Mouse (Mus musculus) intestine, postnatal 0 days (tissue): ENCODE measurements around the gene Ccdc183. TPM values are rescaled to one million over a fixed set of nuclear protein-coding genes. Genes with fewer than 3 reads are reported as not detected.
A peak's percentile ranks its signal among the peaks of the same experiment; 100 is the strongest.

Experiments used
- ATAC-seq: fragments of 200-750 bp; cut with Nextera tagmentation; 2 replicates; pipeline ENCODE4 v1.8.0; 2017; ENCODE audit warnings: mild to moderate bottlenecking, moderate TSS enrichment, moderate library complexity
- H3K27ac ChIP-seq: fragments of 300-500 bp; sonication (generic); 2 replicates; pipeline ENCODE4 v1.5.1; 2014; ENCODE audit warnings: mild to moderate bottlenecking, low read depth, low read length, moderate library complexity
- H3K27me3 ChIP-seq: fragments of 300-500 bp; sonication (generic); replicated peaks from 2 replicates; pipeline ENCODE4 v1.6.1; 2014; ENCODE audit warnings: low read length, mixed read lengths; ENCODE audit not compliant: control insufficient read depth, insufficient read depth
- H3K36me3 ChIP-seq: fragments of 300-500 bp; sonication (generic); 2 replicates; pipeline ENCODE4 v1.6.1; 2014; ENCODE audit warnings: mild to moderate bottlenecking, moderate library complexity; ENCODE audit not compliant: control insufficient read depth, insufficient read depth
- H3K4me1 ChIP-seq: fragments of 300-500 bp; sonication (generic); replicated peaks from 2 replicates; pipeline ENCODE4 v1.6.1; 2014; ENCODE audit warnings: antibody characterized with exemption, low read length, mixed read lengths; ENCODE audit not compliant: control insufficient read depth, insufficient read depth
- H3K4me2 ChIP-seq: fragments of 300-500 bp; sonication (generic); replicated peaks from 2 replicates; pipeline ENCODE4 v1.6.1; 2014; ENCODE audit warnings: low read depth, mild to moderate bottlenecking, moderate library complexity
- H3K4me3 ChIP-seq: fragments of 300-500 bp; sonication (generic); 2 replicates; pipeline ENCODE4 v1.5.1; 2014; ENCODE audit warnings: low read depth, low read length
- H3K9ac ChIP-seq: fragments of 300-500 bp; sonication (generic); 2 replicates; pipeline ENCODE4 v1.6.1; 2014; ENCODE audit warnings: mild to moderate bottlenecking, low read depth, low read length
- H3K9me3 ChIP-seq: fragments of 300-500 bp; sonication (generic); 2 replicates; pipeline ENCODE4 v1.6.1; 2016; ENCODE audit warnings: mixed run types; ENCODE audit not compliant: control insufficient read depth
- CTCF ChIP-seq: sonication (generic); IDR thresholded peaks from 2 replicates; pipeline ENCODE4 v1.5.1; 2016; ENCODE audit warnings: low read depth, mild to moderate bottlenecking, control low read depth, antibody characterized with exemption, moderate library complexity
- whole genome bisulfite sequencing: fragments of 180-500 bp; shearing (Covaris S2); extraction: QIAGEN DNeasy Blood & Tissue Kit; methylation state at CpG from one replicate; pipeline ENCODE4 v1.1.7; 2014; 5-methylcytosine and 5-hydroxymethylcytosine counted together
- polyA plus RNA-seq: library from polyadenylated mRNA; unstranded; fragments of >200 nt; fragmentation: Nextera tagmentation; extraction: Ambion mirVana; gene quantifications from 2 replicates; pipeline ENCODE4 v1.2.1, GENCODE M21; 2015

The Ccdc183 gene
- polyA plus RNA-seq, 1 experiment from 2014 or later, result 0.09 TPM

DNA sequence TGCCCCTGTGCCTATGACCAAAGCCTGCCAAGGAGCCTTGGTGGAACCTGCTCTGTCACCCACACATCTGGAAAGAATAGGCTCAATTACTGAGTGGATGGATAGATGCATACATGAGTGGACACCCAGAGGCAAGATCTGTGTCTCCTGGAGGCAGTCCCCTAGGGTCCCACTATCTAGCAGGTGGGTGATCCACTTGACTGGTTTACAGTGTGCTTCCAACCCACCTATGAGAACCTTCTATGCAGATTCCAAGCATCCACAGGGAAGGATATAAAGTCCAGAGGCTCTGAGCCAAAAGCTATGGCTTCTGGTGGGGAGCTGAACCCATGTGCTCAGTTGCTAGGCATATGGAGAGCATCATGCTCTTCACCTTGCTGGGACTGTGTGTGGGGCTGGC, 40.2 kb upstream of the Ccdc183 start, which contains the start of gene Lcn5:
TSS of gene Lcn5 (plus strand) at position 301 of the 400 bp plus-strand sequence.
- Histone ChIP-seq H3K9me3 (no peaks in the 10 kb centered on the region), H3K4me1 (no peaks in the 10 kb centered on the region), H3K9ac (no peak within 1 kb of the TSS), H3K4me2 (no peak within 1 kb of the TSS), H3K4me3 (no peak within 1 kb of the TSS), H3K36me3 (no peaks in the 10 kb centered on the region), H3K27me3 (no peaks in the 10 kb centered on the region), H3K27ac (no peak within 1 kb of the TSS)
- ATAC-seq, result no peak
- TF ChIP-seq CTCF, result no peak

DNA sequence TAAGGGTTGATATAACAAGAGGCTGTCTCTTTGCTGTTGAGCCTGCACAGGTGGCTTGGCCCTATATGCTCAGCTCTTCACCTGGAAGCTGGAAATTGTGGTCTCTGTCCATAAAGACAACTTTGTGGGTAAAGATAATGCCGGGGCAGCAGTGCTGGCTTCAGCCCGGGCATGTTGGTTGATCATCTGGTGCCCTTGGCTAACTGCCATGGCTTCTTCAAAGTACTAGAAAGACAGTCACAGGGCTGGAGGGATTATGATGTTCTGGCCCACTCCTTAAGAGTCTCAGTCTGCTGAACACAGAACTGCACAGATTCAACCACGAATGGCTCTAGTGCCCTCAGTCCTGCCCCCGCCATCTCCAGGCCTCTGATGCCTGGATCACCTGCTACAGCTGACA, 39.8 kb upstream of the Ccdc183 start:
- no peak overlapping the region for H3K9ac ChIP-seq
- WGBS, result 77% methylated on average over 4 of the region's 4 CpGs
- no peaks in the 10 kb centered on the region for H3K27me3 ChIP-seq

DNA sequence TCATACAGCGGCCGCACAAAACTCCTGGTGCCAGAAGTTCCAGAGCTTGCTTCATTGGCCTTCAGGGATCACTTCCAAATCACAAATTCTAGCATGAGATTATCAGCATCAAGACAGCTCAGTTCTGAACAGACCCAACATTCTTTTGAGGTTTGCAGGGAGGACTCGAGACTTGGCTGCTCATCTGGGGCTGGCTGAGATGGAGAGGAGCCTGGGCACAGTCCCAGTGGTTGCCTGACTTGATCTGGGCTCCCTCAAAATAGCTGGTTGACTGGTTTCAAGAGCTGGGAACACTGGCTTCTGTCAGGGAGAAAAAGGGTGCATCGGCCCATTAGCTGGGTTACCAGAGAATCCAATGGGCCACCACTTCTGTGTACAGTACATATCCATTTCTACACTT, 39.2 kb upstream of the Ccdc183 start:
- H3K36me3 ChIP-seq, result no peaks in the 10 kb centered on the region
- no peak for TF ChIP-seq CTCF
- H3K9me3 ChIP-seq, result no peaks in the 10 kb centered on the region
- H3K4me3 ChIP-seq, result no peak overlapping the region
- no peak for ATAC-seq
- H3K4me1 ChIP-seq, result no peaks in the 10 kb centered on the region
- H3K27ac ChIP-seq, result no peak overlapping the region
- H3K4me2 ChIP-seq, result no peak overlapping the region
- no peak overlapping the region for H3K9ac ChIP-seq
- H3K27me3 ChIP-seq, result no peaks in the 10 kb centered on the region
- WGBS, result 75% methylated on average over 4 of the region's 4 CpGs

More for the DNA sequence above, 39.8 kb upstream of the Ccdc183 start:
- no peaks in the 10 kb centered on the region for H3K9me3 ChIP-seq
- no peaks in the 10 kb centered on the region for H3K4me1 ChIP-seq
- H3K36me3 ChIP-seq, result no peaks in the 10 kb centered on the region
- H3K4me3 ChIP-seq, result no peak overlapping the region
- H3K4me2 ChIP-seq, result no peak overlapping the region
- no peak for ATAC-seq
- H3K27ac ChIP-seq, result no peak overlapping the region
- no peak for TF ChIP-seq CTCF

DNA sequence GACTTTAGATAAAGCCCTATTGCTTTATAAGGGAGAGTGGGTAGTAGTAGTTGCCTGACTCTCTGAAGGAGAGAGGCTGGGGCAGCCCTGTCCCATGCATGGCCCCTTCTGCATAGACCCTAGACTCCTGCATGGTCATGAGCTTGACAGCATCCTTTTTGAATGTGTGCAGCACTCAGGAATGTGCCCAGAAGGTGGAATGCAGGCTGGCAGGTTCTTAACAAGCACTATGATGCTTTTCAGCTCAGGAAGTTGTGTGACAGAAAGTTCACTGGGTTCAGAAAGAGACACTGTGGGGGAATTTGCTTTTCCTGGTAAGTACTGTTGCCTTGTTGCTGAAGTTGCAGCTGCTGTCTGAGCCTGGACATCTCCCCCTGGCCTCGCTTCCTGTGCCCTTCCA, 37.0 kb upstream of the Ccdc183 start:
- Histone ChIP-seq H3K4me2 (no peak overlapping the region), H3K9ac (no peak overlapping the region), H3K4me3 (no peak overlapping the region), H3K4me1 (no peaks in the 10 kb centered on the region), H3K36me3 (no peaks in the 10 kb centered on the region), H3K9me3 (no peaks in the 10 kb centered on the region), H3K27ac (no peak overlapping the region), H3K27me3 (no peaks in the 10 kb centered on the region)
- ATAC-seq, result no peak
- TF ChIP-seq CTCF, result no peak
- 58% methylated on average over 1 of the region's 1 CpGs for WGBS

DNA sequence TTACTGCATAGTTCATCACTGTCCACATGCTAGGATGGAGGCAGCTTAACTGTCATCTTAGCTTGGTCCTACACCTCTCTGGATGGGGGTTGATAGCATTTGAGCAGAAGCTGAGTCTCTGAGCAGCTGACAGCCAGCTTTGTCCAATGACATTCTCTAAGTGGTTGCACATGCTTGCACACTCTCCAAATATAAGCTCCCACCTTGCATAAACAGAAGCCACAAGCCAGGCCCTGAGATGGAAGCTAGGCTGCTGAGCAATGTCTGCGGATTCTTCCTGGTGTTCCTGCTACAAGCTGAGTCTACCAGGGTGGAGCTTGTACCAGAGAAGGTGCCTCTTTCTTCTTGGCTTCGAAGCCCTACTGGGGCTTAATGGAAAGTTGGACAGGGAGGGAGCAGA, 35.4 kb upstream of the Ccdc183 start, which contains the start of gene Lcn8:
TSS of gene Lcn8 (plus strand) at position 219 of the 400 bp plus-strand sequence.
- Histone ChIP-seq H3K9me3 (no peaks in the 10 kb centered on the region), H3K4me1 (no peaks in the 10 kb centered on the region), H3K27me3 (no peaks in the 10 kb centered on the region), H3K4me2 (no peak within 1 kb of the TSS), H3K9ac (no peak within 1 kb of the TSS), H3K36me3 (no peaks in the 10 kb centered on the region), H3K27ac (no peak within 1 kb of the TSS), H3K4me3 (no peak within 1 kb of the TSS)
- TF ChIP-seq CTCF, result no peak
- ATAC-seq, result no peak
- WGBS, result 77% methylated on average over 2 of the region's 2 CpGs

DNA sequence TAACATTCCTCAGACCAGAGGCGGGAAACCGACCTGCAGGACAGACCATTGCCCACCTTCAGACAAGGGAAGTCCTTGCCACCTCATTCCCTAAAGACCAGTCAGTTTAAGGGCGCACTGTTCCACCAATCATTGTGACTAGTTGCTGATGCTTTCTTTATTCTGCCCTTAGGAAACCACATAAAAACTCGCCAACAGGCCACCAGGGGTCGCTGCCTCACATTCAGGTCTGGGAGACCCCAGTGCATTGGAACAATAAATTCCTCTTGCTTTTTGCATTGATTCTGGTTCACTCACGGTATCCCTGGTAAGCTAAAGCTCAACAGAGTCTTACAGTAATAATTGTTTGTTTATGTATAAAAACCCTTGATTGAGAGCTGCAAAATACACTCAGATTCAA, 22.4 kb upstream of the Ccdc183 start:
- 18% methylated on average over 6 of the region's 6 CpGs for WGBS
- H3K4me2 ChIP-seq, result no peak overlapping the region
- H3K4me3 ChIP-seq, result no peak overlapping the region
- no peak overlapping the region for H3K27ac ChIP-seq
- no peaks in the 10 kb centered on the region for H3K27me3 ChIP-seq
- TF ChIP-seq CTCF, result peak; percentile 73
- H3K36me3 ChIP-seq, result no peaks in the 10 kb centered on the region
- H3K4me1 ChIP-seq, result no peaks in the 10 kb centered on the region
- no peak for ATAC-seq
- H3K9ac ChIP-seq, result no peak overlapping the region
- no peaks in the 10 kb centered on the region for H3K9me3 ChIP-seq

DNA sequence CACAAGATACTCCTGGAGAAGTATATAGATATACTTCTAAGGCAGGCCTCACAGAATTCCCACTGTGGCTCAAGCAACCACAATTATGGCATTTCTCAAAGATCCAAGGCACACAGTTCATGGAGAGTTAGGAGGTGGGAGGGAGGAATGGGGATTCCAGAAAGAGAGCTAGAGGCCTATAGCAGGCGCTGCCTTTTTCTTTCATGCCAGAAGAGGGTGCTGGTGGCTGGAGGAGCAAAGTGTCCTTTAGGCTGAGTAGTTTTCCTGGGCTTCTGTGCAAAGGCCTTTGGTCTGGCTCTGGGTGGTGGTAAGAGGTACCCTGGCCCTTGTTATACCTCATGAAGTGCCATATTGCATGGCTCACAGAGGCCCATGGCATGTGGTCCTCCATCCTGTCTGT, 16.6 kb upstream of the Ccdc183 start:
- Histone ChIP-seq H3K9me3 (no peaks in the 10 kb centered on the region), H3K9ac (no peak overlapping the region), H3K27ac (no peak overlapping the region), H3K27me3 (no peaks in the 10 kb centered on the region), H3K4me1 (no peaks in the 10 kb centered on the region), H3K4me2 (no peak overlapping the region), H3K4me3 (no peak overlapping the region), H3K36me3 (no peaks in the 10 kb centered on the region)
- peak; percentile 43 for TF ChIP-seq CTCF
- 53% methylated on average over 1 of the region's 1 CpGs for WGBS
- ATAC-seq, result no peak
